Mouse (Mus musculus): ENCODE data around the gene Clcc1.

DNA sequence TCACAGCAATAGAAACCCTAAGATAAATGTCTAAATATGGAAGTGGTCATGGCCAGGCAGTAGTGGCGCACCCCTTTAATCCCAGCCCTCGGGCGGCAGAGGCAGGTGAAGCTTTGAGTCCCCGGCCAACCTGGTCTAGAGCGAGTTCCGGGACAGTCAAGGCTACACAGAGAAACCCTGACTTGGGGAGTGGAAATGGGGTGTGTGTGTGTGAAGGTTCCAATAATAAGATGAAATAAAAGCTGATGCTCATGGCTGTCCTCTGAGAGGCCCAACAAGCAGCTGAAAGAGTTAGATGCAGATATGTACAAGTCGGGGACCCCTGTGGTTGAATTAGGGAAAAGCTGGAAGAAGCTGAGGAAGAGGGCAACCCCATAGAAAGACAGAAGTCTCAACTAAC lies 32.0 kb downstream of the Clcc1 start:
- TF ChIP-seq POLR2A (IDR thresholded peaks at IDR 0.05; ENCODE audit: low read depth, low read length) (no peak), CTCF (IDR thresholded peaks at IDR 0.05; ENCODE audit: extremely low read depth, insufficient read depth, insufficient read length, insufficient replicate concordance) (no peak)
